Mouse (Mus musculus) adrenal gland, postnatal 4 days (tissue): ENCODE data around the gene Elp6. TPM values are rescaled to one million over a fixed set of nuclear protein-coding genes. Genes with fewer than 3 reads are reported as not detected.
"Not testable (repeated sequence)": the region's sequence is repeated elsewhere in the genome, so short reads cannot be mapped to it uniquely, and the experiment has no call there.

ENCODE experiments used
- DNase-seq, 2 experiments: peaks; one replicate each; pipeline ENCODE4 v3.0.0; 2021 to 2022; ENCODE audit warnings: low spot score in 2 of 2, mixed read lengths in 2 of 2
- total RNA-seq, 2 experiments: library from RNA; stranded (reverse); gene quantifications; 2 replicates each; pipeline ENCODE4 v1.2.3; 2021

Elp6 gene
- total RNA-seq, 2 experiments from 2014 or later: 11.1 to 12.5 TPM

DNA sequence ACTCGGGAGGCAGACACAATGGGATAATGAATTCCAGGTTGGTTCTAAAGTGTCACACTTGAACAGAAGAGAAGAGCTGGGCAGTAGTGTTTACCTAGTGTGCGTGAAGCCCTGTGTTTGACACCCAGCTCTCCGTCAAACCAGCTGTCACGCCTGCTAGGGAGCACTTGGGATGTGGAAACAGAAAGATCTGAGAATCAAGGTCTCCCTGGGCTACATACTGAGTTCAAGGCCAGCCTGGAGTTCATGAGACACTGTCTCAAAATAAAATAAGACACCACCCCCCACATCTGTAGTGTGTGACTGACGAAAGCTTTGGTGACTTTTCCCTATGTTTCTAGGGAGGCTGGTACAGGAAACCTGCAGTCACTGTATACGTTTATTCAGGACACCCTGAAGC is 10.4 kb downstream of the Elp6 start:
- no peak for DNase-seq

DNA sequence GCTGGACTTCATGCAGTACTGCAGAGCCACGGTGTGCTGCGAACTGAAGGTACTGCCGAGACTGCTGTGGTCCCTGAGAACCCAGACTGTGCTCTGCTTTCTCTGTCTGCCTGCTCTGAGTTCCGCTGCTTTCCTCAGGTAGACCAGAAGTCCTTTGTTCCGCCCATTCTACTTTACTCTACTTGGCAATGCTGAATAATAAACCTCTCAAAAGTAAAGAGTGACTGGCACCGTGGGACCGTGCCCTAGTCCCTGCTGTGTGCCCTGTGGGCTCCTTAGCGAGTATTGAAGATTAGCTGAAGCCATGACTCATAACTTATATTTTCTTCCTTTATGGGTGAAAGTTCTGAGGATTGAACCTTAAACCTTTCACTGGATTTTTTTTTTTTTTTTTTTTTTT is 10.9 kb downstream of the Elp6 start:
- DNase-seq: no peak

DNA sequence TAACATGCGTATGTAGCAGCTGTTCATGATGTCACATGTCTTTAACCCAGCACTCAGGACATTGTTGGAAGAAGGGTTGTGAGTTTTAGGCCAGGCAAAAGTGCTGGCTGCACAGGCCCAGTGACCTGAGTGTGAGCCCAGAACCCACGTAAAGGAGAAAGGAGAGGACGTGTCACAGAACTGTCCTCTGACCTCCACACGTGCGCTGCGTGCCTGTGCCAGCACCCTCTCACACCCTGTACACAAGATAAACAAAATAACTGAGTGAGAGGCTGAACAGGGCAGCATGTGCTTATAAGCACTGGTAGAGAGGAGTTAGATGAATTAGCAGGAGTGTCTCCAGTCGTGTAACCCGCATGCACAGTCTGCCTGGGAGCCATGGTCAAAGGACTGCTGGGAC is 11.5 kb downstream of the Elp6 start:
- DNase-seq: no peak

DNA sequence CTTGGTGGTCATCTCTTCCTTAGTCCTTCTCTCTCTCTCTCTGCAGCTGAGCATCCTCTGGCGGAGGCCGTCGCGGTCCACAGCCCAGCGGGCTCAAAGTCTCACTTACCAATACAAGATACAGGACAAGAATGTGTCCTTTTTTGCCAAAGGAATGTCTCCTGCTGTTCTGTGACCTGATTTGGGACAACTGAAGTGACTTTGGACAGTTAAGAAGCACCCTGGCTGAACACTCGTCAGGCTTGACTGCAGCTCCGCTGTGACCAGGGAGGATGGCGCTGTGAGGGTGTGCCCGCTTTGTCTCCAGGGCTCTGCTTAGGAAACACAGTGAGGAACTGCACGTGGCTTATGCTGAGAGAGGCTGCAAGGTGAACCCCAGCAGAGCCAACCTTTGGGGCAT is 15.8 kb downstream of the Elp6 start:
- no peak for DNase-seq

DNA sequence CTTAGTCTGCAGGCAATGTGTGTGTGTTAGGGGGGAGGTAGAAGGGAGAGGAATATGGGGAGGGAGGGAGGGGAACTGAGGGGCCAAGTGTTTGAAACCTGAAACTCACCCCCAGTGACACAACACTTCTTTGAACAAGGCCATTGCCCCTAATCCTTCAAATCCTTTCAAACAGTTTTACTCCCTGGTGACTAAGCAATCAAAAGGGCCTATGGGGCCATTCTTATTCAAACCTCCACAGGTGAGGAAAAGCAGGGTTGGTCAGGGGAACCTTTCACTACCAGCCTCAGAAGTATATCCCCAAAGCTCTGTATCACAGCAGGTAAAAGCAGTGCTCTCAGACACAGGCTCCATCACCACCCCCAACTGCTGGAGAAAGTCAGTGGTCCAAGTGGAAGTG is 18.0 kb downstream of the Elp6 start:
- DNase-seq: no peak

DNA sequence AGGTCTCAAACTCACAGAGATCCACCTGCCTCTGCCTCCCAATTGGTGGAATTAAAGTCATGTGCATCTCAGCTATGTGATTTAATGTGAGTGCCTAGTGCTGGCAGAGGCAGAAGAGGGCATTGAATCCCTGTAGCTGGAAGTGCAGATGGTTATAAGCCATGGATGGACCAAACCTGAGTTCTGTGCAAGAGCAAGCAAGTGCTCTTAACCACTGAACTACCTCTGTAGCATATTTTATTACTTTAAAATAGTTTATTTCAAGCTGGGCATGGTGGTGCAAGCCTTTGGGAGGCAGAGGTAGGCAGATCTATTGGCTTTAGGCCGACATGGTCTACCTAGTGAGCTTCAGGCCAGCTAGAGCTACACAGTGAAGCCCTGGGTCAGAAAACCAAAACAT is 19.2 kb downstream of the Elp6 start:
- DNase-seq: no peak

DNA sequence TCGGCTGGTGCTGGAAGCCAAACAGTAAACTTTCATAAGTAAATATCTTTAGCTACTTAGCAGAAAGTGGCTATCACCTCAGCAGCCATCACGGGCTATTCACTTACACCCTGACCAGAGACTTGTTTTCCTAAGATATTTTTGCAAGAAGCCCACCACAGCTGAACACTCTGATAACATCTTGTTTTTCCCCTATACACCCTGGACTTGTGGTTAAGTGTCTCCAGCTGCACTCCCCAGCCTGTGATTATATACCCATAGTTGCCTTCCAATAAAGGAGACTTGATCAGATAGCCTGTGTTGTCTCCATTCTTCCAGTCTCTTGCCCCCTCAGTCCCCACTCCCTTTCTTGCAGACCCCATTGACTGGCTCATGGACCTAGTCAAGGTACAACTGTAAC is 23.2 kb downstream of the Elp6 start:
- no peak for DNase-seq

DNA sequence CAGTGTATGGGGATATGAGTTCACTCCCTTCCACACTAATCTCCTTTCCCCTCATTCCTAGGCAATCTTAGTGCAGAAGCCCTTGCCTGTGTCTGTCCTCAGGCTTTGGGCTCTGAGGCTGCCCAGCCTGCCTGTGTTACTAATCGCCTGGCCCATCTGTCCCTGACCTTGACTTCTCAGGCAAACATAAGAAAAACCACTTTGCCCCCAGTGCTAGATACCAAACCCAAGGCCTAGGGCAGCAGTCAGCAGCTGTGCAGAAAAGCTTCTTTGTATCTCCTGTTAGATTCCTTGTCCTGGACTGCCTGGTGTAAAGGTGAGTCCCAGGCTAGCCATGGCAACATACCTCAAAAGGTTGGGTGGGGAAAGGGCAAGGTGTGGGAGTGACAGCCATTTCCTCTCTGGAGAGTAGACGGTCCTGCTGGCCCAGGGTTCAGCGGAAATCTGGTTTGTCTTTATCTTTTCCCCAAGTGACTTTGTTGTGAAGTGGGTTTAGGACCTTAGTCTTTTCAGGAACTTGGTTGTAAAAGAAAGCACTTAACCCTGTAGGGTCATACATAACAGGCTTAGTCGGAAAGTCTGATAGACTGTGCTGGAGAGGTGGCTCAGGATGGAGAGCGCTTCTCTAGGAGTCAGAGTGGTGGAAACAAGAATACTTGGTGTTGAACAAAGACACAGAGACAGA is 24.1 kb downstream of the Elp6 start:
- no peak for DNase-seq

DNA sequence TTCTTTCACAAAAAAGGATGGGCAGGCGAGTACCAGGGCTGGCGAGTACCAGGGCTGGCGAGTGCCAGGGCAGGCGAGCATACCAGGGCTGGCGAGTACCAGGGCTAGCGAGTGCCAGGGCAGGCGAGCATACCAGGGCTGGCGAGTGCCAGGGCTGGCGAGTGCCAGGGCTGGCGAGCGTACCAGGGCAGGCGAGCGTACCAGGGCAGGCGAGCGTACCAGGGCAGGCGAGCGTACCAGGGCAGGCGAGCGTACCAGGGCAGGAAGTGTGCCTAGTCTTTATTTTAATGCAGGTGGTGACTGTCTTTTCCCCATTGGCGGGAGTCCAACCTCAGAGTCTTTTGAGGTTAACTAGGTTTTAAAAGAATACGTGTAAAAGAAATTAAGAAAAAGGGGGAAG is 24.7 kb downstream of the Elp6 start:
- DNase-seq: no peak

DNA sequence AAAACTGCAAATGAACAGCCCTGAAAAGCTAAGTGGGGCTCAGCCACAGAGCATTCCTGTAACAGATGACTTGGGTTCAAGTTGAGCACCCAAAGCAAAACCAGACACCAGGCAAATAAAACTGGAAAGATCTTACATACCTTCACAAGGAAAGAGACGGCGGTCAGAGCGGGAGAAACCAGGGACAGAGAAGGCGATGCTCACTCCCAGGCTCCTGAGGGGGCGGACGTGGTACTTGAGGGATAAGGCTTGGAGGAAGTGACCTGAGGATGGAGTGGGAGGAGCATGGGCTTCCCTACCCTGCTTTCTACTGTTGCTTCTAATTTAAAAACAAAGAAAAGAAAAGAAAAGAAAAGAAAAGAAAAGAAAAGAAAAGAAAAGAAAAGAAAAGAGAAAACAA is 25.4 kb downstream of the Elp6 start:
- no peak for DNase-seq

DNA sequence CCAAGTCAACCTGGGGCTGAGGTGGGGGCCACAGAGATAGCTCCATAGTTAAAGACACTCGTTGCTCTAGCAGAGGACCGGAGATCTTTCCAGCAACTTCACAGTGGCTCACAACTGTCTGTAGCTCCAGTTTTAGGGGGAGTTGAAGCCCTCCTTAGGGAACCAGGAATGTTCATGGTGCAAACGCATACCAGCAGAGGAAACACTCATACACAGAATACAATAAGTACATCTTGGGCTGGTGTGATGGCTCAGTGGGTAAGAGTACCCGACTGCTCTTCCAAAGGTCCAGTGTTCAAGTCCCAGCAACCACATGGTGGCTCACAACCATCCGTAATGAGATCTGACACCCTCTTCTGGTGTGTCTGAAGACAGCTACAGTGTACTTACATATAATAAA is 25.9 kb downstream of the Elp6 start:
- DNase-seq: not testable (repeated sequence)

DNA sequence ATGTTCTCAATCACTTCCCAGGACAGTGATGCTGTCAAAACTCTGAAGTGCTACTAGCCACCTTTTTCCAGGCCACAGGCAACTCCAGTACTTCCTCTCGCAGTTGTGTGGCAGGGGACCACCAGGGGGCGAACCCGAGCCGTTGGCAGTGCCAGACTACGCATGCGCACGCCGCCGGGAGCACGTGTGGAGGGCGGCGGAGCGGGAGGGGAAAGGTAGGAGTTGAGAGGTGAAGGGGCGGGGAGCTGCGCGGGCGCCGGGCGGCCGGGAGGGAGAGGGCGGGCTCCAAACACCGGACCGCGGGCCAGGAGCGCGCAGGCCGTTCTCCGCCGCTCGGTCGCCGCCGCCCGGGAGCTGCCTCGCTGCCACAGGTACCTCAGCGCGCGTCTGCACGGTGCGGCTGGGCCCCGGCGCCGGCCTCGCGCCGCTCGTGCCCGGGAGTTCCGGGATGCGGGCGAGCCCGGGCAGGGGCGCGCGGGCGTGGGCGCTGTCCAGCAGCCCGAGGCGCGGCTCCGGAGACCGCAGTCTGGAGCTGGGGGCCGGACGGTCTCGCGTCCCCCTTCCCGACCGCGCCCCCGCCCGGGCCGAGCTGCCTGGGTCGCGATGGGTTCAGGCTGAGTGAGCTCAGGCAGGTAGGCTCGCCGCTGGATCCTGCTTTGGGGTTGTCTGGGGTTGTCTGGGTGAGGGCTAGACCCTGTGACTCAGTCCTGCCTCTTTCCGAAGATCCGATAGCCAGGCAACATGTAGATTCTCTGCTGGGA is 28.3 kb downstream of the Elp6 start, which contains the start of gene Scap:
TSS of gene Scap (plus strand) at position 154 of the 761 bp plus-strand sequence.
- peak; percentile 98 to 100 for DNase-seq

DNA sequence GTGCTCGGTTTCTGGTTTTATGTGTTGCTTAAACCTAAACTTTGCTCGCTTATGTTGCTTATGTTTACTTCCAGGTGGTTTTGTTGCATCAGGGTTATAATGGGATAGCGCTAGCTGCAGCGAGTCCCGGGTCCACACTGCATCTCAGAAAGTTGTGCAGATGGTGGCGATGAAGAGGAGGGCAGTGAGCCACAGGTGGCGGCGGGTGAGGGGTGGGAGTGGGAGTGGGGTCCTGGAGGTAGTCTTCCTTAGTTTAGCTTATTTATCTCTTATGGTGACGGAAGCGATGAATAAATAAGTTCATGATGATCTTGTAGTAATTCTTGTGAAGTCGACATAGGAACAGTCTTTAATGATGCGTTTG is 28.9 kb downstream of the Elp6 start:
- no peak for DNase-seq

DNA sequence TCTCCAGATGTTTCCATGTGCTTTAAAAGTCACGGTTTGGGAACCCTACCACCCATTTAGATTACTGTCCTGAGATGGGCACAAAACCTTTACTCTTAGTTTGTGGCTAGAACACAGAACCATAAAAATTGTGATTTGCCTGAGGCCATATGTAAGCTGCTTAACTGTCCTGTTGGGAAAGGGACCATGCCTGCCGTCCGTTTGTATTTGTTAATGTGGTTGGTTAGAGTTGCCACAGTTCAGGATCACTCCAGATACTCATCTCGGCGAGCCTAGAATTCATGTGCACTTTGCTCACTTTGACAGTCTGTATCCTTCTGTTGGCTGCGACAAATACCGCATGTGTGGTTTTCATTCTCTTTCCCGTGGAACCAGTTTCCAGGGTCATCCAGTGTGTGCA is 29.9 kb downstream of the Elp6 start:
- no peak for DNase-seq

DNA sequence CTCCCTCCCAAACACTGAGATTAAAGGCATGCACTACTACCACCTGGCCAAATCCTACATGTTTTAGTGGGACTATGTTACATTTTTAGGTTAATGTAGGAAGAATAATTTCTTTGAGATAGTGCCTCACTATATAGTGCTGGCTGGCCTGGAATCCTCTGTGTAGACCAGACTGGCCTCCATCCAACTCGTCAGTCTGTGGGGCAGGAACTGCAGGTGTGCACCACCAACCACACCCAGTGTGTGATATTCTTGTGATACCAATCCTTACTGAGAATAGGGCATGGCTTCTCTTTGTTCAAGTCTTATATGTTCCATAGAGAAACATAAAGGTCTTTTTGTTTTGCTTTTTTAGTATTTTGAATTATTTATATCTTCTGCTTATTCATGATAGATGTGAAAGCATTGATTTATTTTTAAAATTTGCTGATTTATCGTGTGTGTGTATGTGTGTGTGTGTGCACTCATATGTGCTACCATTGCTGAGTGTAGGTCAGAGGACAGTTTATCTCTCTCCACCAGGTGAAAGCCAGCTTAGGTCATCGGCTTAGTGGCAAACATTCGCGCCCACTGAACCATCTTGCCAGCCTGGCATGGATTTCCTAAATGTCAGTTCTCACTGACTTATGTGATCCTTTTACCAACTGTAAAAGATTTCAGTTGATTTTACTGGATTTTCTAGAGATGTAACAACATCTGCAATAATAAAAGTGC is 35.2 kb downstream of the Elp6 start:
- no peak for DNase-seq

DNA sequence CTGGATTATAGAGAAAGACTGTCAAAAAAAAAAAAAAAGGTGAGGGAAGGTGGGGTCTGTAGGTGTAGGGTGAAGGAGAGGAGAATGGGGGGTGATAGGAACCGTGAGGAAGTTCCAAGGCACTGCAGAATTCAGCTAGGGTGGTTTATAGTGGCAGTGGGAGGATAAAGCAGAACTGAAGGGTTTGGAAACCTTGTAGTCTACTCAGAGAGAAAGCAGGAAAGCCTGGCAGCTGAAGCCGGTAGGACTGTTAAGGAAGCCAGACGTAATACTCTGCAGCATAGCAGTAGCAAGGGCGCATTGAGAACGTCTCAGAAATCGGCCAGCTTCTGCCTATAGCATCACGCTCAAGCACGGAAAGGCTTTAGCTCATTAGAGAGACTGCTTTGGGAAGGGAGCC is 37.0 kb downstream of the Elp6 start:
- DNase-seq: no peak

DNA sequence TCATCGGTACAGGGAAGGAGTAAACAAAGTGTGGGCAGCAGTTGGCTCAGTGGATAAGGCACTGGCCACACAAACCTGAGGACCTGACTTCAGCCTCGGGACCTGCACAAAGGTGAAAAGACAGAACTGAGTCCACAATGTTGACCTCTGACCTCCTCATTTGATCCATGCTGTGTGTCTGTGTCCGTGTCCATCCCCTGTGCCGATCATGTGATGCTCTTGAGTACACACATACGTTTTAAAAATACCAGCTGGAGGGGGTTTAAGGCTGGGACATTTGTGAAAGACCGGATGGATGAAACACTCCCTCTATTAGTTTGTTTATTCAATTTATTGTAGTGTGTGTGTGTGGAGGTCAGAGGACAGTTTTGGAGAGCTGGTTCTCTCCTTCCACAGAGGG is 38.8 kb downstream of the Elp6 start:
- DNase-seq: no peak

DNA sequence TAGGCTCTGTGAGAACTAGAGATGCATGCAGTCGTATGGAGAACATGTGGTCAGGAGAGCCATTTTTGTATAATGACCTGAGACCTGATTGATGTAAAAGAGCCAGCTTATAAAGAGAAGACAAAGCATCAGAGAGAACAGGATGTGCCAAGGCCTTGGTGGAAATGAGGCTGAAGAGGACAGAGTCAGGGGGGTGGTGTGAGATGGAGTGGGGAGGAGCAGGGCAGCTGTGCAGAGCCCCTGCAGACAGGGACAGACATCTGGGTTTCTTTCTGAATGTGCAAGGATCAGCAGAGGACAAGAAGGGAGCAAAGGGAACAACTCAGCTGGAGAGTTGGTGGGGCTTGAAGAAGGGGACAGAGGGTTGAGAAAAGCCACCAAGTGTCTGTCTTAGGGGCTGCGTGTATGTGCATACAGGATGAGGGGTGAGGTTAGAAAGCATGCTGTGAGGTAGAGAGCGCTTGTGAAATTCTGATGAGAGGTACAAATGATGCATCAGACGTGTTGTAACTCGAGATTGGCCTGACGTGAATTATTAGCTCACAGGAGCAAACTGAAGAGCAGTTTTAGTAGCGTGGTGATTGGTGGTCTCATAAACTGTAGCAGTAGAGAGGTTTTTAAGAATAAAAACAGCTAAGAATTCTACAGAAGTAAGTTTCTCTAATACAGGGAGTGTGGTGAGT is 40.2 kb downstream of the Elp6 start:
- DNase-seq: no peak

DNA sequence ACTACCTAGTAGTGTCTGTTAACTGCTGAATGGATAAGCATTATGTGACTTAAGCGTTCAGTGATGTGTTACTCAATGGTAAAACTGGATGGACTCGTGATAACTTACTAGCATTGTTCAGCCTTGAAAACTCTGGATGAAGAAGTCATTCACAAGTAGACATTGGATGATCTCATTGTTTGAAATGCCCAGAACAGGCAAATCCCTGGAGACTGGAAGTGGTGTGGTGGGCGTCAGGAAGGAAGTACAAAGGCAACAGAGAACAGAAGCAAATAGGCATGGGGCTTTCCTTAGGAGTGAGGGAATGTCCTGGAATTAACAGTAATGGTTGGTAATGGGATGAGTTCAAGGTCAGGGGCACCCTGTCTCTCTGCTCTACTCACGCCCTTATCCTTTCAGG is 43.9 kb downstream of the Elp6 start:
- no peak for DNase-seq

DNA sequence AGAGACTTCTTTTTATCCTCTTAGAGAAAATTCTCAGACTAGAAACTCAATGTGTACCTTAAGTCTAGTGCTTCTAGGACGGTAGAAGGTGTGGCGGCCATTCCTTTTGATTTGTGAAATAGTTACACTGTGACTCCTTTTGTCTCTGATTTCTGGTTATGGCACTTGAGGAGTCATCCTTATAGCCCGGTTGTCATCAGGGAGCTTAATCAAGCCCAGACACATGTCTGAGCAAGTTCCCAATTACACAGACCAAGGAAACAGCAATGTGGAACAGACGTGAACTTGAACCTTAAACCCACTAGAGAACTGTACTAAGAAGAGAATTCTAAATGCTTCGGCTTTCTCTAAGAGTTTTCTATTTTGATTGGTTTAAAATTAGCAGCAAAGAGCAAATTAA is 45.2 kb downstream of the Elp6 start:
- no peak for DNase-seq

DNA sequence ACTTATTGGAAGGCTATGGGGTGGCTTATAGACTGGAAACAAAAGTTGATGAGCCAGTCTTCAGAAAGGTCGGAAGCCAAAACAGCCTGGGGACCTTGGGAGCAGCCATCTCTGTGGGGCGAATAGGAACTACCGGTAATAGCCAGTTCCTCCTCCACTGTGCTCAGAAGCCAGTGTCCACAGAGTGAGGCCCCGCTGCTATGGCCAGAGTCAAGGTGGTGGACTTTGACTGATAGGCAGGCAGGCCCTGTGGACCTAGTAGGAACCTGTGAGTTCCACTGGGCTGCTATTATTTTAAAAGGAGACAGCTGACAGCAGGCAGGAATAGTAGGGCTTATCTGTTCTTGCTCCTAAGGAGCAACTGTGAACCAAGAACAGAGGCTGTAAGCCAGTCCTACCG is 45.6 kb downstream of the Elp6 start:
- no peak for DNase-seq

DNA sequence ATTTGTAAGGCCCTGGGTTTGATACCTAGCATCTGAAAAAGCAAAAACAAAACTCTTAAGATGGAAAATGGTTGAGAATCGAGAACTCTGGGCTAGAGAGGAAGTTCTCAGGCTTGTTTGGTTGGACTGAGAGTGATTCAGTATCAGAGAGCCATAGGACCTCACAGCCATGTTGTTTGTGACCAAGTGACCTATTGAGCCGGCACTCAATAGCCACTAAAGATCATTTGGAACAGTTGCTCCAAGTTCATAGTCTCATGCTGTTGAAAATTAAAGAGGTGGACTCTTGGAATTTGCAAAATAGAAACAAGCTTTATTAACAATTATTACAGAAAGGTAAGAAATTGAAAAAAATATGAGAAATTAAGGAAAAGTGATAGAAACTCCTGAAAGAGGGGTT is 46.4 kb downstream of the Elp6 start:
- DNase-seq: no peak
